Mouse (Mus musculus): Measurements from ENCODE around the gene Lancl2. TPM values are rescaled to one million over a fixed set of nuclear protein-coding genes. Genes with fewer than 3 reads are reported as not detected.
A peak's percentile ranks its signal among the peaks of the same experiment; 100 is the strongest.

Lancl2 gene
- 10 to 100 TPM; 23.6 to 26.0 TPM for total RNA-seq (2021)

- no peak for DNase-seq
These were observed at the start of gene Lancl2 for GRCm38 (mm10) chr6:57702376-57702742. Lancl2 (plus strand) TSS chr6:57702540.

GRCm38 (mm10) chr6:57661295-57661694 is 41.0 kb upstream of the Lancl2 start:
- DNase-seq, result no peak

- no peak for DNase-seq
These were observed 18.2 kb upstream of the Lancl2 start for GRCm38 (mm10) chr6:57684156-57684555.

DNA sequence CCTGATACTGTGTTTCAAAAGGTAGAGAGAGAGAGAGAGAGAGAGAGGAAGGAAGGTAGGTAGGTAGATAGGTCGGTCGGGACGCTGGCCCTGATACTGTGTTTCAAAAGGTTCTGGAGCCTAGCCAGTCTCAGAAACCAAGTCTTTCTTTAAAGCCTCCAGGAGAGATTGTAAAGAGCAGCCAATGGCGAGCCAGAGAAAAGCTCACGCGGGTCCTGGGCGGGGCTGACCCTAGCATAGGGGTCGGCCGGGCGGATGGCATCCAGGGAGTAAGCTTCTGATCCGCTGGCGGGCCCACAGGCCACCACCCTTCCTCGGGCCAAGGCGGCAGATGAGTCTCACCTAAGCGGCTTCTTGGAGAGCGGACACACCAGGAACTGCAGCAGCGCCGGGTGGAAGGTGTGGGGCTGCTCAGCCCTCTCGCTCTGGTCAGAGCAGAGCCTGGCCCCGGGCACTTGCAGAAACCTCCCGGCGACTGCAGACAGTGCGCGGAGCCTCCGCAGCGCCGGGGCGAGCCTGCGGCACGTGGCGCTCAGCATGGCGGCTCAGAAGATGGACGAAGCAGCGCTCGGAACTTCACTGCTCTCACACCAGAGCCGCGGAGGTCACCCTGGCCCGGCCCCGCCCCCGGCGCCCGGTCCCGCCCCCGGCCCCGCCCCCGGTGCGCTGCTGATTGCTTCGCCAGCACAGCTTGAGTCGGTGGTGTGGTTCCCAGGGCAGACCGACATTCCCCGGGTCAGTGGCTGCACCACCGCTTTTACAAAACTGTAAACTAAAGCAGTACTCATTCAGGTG is 10.7 kb upstream of the Lancl2 start, which contains the start of gene Pyurf:
TSS of gene Pyurf (minus strand) at position 612 of the 795 bp plus-strand sequence.
- DNase-seq, result peak; percentile 87

DNA sequence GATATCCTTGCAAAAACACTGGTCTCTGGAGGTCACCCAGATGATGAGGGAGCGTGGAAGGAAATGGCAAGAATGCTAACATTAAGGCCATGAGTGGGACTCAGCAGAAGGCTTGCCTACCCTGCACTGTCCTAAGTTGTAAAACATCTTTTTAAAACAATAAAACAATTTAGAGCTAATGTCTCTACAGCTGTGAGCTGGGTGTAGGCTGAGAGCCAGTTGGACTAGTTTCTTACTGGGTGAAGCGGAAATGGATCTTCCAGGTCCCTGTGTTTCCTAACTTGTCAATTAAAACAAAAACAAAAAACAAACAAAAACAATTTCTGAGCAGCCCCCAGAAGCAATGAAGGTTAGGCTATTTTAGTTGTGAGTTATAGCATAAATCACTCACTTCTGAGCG is 9.2 kb upstream of the Lancl2 start:
- no peak for DNase-seq

DNA sequence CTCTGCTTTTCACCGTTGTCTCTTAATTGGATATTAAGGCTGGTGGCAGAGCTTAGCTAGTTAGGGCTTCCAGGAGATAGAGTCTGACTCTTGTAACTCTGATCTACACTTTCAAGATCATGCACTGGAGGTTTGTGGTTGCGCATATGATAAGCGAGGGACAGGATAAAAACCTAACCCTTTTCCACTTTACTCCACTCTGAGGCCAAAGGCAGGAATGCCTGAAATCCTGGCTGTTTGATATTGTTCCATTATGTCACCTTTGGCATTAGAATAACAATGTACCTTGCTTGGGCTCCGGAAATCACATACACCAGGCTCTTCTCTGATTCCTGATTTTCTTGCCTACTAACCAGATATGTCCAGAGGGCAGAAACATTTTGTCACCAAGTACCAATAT is 654 bp upstream of the Lancl2 start:
- DNase-seq, result no peak

DNA sequence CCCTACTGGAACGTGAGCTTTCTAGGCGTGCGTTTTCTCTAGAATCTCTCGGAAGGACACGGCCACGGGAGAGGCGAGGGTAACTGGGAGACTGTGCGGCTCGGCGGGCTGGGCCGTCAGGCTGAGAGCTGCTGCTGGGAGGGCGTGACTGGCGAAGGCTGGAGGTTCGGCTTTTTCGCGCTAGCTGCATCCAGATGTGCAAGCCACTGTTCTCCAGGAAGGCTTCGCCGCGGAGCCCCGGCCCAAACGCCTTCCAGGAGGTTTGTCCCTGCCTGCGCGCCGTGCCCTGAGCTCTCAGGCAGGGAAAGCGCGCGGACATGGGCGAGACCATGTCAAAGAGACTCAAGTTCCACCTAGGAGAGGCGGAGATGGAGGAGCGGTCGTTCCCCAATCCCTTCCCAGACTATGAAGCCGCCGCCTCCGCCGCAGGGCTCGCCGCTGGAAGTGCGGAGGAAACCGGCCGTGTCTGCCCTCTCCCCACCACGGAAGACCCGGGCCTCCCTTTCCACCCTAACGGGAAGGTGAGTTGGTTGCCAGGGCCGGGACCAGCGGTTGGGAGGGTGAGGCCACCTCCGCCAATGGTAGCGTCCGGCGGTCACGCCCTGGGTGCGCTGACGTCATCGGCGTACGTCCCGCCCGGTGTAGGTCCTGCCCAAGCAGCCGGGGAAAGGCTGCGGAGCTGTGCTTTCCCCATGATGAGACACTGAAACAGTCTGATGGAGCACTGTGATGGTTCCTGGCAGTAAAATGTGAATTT is 581 bp downstream of the Lancl2 start:
- peak; percentile 96 for DNase-seq

GRCm38 (mm10) chr6:57703703-57704102 is 1.4 kb downstream of the Lancl2 start:
- no peak for DNase-seq

DNA sequence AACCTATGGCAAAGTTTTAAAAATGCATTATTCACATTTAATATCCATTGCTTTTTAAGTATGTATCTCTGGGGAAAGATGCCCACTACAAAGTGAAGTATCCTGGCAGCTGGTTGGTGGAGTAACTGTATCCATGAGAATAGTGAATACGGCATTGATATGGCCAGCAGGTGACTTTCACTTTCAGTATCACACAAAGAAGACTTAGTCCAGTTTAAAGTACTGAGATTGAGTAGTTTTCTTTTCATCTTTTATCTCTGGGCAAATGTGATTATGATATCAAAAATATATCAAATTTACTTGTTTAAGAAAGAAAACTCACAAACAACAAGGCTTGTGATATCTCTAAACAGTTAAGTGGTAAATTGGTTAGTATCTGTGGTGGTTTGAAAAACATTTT is 4.4 kb downstream of the Lancl2 start:
- no peak for DNase-seq

- DNase-seq, result no peak
These were observed 9.4 kb downstream of the Lancl2 start for GRCm38 (mm10) chr6:57711726-57712125.

- DNase-seq, result no peak
These were observed 19.0 kb downstream of the Lancl2 start for GRCm38 (mm10) chr6:57721347-57721746.

DNA sequence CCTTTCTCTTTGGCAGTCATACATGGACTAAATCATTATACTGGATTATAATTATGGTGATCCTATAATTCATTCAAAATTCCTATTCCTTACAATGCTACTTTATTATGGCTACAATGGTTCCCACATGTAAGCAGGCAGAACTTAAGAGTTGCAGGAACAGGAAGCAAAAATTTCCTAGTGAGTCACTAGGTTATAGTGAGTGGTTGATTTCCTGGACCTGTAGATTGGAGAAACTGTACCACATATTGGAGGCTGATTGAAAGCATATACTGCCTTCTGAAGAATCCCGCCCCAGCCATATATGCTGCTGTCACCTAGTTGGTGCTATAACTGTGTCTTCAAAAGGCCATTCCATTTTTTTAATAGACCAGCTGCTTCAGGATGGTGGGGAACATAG is 40.4 kb downstream of the Lancl2 start:
- DNase-seq, result no peak

DNA sequence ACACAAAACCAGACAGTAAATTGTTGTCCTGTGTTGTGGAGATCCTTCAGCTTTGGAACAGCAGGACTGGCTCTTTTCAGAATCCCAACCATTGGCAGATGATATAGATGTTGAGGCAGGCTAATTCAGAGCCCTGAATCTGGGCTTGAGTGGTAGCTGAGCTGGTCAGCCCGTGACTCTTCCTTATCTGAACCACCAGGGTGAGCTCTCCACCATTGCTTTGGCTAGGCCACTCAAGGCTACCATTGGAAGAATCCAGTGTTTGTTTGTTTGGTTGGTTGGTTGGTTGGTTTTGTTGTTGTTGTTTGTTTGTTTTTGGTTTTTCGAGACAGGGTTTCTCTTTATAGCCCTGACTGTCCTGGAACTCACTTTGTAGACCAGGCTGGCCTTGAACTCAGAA is 41.0 kb downstream of the Lancl2 start:
- DNase-seq, result peak; percentile 12

DNA sequence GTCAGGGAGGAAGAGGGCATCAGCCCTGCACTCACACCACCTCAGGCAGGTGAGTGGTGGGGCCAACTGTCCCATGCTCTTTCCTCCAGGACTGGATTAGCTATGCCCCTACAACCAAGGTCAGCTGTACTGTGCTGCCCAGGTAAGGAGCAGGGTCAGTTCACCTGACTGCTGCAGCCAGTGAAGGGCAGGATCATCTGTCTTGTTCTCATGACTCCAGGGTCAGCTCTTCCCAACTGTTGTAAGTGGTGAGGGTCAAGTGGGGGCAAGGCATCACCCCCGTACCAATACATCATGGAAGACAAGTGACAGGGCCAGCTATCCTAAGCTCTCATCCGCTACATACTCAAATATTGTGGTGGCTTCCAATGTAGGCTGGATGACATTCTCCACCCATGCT is 41.8 kb downstream of the Lancl2 start:
- DNase-seq, result no peak

DNA sequence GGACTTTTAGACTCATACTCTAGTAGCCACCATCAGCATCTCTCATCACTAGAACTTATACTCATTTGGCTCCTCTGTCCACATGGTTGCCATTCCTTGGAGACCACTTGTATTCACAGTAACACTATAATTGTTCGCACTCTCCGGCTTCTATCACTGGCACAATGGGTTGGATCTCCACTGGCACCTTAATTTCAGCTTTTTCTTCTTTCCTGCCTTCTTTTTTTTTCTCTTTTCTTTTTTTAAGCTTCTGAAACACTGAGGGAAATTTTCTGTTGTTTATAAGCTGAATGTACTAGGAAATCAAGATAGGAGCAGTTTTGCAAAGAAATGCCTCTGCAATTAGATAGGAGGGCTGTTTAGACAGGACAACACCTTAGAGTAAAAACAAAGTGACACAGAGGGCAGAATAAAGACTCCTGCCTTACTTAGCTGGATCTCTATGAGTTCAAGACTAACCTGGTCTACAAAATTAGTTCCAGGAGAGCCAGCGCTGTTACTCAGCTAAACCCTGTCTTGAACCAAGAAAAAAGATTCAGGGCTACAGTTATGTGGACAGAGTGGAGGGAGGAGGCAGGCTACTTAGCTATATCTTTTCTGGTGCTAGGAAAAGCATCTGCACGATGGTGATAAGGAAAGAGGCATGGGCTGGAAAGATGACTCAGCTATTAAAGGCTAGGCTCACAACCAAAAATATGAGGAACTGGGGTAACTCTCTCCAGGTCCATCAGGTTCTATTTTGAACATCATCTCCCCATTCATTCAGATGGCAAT is 42.8 kb downstream of the Lancl2 start:
- no peak for DNase-seq

GRCm38 (mm10) chr6:57745748-57746129 is 43.4 kb downstream of the Lancl2 start:
- no peak for DNase-seq

DNA sequence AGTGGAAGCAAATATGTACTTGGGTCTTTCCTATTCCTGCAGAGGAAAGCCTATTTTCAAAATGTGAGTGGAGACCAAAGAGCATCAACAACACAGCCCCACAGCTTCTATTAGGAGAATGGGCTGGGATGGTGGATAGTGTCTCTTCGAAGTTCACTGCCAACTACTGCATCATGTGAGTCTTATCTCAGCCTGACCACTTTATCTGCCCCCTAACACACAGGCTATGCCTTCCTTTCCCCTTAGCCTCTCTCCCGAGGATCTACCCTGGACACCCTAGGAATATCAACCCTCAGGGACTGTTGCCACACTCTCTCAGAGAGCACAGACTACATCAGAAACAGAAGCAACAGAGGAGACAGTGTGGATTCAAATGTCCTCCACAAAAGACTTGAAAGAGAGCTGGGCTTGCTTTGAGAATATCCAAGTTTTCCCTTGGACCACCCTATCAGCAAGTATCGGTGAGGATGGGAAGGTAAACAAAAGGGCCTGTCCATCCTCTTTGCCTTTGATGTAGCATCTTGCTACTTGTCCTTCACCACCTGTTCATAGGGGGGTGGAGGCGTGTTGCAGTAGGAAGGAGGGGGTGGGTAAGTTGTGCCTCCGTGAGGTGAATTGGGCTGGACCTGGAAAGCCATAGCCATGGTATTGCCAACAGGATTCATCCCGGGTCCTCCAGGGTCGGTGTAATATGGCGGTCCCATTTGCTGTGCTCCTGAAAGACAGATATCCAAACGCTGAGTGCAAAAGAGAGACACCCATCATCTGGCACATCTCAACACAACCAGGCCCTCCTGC is 51.8 kb downstream of the Lancl2 start:
- no peak for DNase-seq

DNA sequence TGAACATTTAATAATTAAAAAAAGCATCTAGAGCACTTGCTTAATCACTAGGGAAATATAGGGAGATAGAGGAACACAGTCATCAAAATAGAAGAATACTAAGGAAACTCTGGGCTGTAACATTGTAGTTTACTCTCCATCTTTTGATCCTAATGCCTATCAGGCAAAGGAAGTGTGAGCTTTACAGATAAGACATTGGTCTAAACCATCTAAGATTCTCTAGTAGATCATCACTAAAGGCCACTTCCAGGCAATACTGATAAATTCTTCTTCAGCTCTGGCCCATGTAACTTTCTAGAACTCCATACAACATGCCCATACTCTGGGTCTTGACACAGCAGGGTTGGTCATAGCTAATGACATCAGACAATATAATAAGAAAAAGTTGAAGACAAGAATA is 60.7 kb downstream of the Lancl2 start:
- DNase-seq, result no peak

DNA sequence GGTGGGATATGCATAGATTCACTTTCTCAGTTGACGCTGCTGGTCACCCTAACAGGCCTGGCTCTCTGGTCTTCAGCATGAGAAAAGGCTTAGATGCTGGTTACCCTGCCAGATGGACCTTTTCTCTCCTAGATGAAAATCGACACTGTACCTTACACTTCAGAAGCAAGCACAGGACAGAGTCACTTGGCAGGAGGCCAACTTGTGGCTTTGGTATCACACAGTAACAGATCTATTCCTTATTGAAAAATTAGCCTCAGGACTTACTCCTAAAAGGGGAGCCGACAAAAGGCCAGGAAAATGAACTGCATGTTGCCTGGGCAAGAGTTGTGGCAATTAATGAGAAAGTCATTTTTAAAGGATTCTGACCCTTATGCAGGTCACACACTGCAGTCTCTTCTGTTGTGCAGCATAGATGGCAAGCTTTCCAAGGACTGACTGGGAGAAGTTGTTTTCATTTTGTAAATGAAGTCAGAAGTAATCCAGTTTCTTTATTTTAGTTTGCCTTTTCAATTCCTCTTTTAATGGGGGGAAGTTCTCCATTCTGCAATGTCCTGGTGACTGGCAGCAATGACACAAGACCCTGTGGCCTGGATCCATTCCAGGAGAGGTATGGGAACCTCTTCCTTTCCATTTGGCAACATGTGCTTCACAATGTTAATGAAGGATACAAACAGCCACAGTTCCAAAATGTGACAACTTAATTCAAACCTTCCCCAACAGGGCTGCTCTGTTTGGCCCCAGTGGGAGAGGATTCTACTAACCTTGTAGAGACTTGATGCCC is 62.9 kb downstream of the Lancl2 start:
- DNase-seq, result no peak

- no peak for DNase-seq
These were observed 63.9 kb downstream of the Lancl2 start for GRCm38 (mm10) chr6:57766287-57766686.

DNA sequence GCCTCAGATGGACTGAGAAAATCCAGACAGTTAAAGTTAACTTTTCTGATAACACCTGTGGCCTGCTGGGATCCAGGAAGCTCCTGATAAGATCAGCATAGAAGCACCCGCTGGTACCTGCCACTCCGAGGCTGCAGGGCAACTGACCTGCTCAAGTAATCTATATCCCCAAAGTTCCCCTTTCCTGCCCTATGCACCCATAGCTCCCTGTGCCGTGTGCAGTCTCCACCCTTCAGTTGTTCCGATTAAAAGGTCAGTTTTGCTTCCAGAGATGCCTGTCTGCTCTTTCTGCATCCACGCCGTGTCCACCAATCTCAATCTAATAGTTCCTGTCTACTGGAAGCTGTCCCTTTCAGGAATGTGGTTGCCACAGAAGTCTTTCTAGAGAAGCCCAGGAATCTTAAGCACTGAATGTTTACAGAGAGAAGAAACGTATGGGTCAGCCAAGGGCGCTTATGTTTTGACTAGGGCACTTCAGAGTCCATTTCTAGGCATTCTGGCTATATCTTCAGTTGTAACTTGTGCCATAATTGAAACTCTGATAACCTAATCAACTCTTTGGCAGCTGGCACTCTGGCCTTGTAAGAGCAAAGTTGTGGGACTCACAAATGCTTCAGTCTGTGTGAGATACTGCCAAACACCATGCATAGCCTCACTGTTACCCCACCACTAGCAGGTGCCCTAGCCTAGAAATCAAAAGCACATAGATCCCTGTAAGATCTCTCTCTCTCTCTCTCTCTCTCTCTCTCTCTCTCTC is 65.0 kb downstream of the Lancl2 start:
- DNase-seq, result no peak
